Mouse (Mus musculus): Measurements from ENCODE around the gene Gpha2. TPM values are rescaled to one million over a fixed set of nuclear protein-coding genes. Genes with fewer than 3 reads are reported as not detected.

Gene Gpha2
- 3.9 and 5.9 TPM in 2 replicates for total RNA-seq (2012; rRNA removed)

DNA sequence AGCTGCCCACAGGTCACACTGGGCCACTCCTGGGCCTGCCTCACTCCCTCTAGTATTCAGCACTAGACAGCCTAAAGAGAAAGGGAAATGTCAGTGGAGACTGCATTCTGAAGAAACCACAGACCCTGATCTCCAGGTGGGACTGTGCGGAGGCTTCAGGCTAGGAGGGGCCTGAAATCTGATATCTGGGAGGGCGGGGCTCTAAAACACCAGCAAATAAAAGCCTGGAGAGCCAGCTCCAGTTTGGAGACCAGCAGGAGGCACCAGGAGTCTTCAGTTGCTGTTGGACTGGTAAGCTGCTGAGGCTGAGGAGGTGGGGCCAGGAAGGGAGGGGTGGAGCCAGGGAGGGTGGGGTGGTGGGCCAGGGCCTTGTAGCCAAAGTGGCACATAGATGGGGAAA is at the start of gene Gpha2:
Gene Gpha2 (plus strand): TSS at position 246 of the 400 bp plus-strand sequence.
- in situ Hi-C loops (cut with MboI; ENCODE audit: low sequenced_read_pairs in 2 of 2, unreplicated experiment in 2 of 2) = no loop called here
- peaks cover 17% of the 10 kb centered on the region for H3K36me3 ChIP-seq (ENCODE audit: control insufficient read depth, insufficient read depth, low read length, poor library complexity, severe bottlenecking)
- peak; percentile 78 for DNase-seq (ENCODE audit: low read depth, low spot score)
- H3K4me1 ChIP-seq (ENCODE audit: control insufficient read depth in 2 of 2, insufficient read depth in 2 of 2, low read length in 2 of 2, poor library complexity in 1 of 2) = peaks cover 0 to 8% of the 10 kb centered on the region in 2 experiments; a peak in 3 of 4 replicates
- no peak within 1 kb of the TSS for H3K27ac ChIP-seq (ENCODE audit: insufficient read depth, low read depth, low read length, poor library complexity, severe bottlenecking)
- H3K4me3 ChIP-seq (ENCODE audit: insufficient read depth in 1 of 2, low read depth in 1 of 2, low read length in 2 of 2, poor library complexity in 1 of 2, severe bottlenecking in 1 of 2) = no peak within 1 kb of the TSS
- no peak for TF ChIP-seq MAFK (IDR thresholded peaks at IDR 0.05; ENCODE audit: insufficient read depth, low read depth, low read length)
- TF ChIP-seq ZC3H11A (IDR thresholded peaks at IDR 0.05; ENCODE audit: borderline replicate concordance, low read depth, low read length) = no peak
- TF ChIP-seq CHD2 (IDR thresholded peaks at IDR 0.05; ENCODE audit: low read depth, low read length) = no peak
- no peak for TF ChIP-seq ZNF384 (IDR thresholded peaks at IDR 0.05; ENCODE audit: low read depth, low read length)
- no peaks in the 10 kb centered on the region for H3K9me3 ChIP-seq (ENCODE audit: control insufficient read depth, insufficient read depth, low read depth, low read length)
- H3K9ac ChIP-seq (ENCODE audit: insufficient read depth, low read depth, low read length, poor library complexity, severe bottlenecking) = no peak within 1 kb of the TSS

DNA sequence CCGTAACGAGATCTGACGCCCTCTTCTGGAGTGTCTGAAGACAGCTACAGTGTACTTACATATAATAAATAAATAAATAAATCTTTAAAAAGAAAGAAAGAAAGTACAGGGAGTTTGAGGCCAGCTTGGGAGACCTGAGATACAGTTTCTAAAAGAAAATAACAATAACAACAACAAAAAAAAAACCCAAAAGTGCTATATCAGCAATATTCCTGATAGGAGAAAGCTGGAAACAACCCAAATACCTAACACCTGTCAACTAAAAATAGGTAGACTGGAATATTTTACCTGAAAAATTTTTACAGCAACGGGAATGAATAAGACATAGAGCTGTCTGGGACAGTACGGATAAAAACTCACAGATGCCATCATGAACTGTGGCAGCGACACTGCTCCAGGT is 47.4 kb upstream of the Gpha2 start:
- DNase-seq (ENCODE audit: low read depth, low spot score) = no peak
- no peak overlapping the region for H3K9ac ChIP-seq (ENCODE audit: insufficient read depth, low read depth, low read length, poor library complexity, severe bottlenecking)
- H3K36me3 ChIP-seq (ENCODE audit: control insufficient read depth, insufficient read depth, low read length, poor library complexity, severe bottlenecking) = no peaks in the 10 kb centered on the region
- H3K9me3 ChIP-seq (ENCODE audit: control insufficient read depth, insufficient read depth, low read depth, low read length) = no peaks in the 10 kb centered on the region
- in situ Hi-C loops (cut with MboI; ENCODE audit: low sequenced_read_pairs in 2 of 2, unreplicated experiment in 2 of 2) = no loop called here
- H3K4me1 ChIP-seq (ENCODE audit: control insufficient read depth in 2 of 2, insufficient read depth in 2 of 2, low read length in 2 of 2, poor library complexity in 1 of 2) = peaks cover 0 to 2% of the 10 kb centered on the region in 2 experiments; a peak in 1 of 4 replicates
- TF ChIP-seq HCFC1 (IDR thresholded peaks at IDR 0.05; ENCODE audit: borderline replicate concordance, insufficient read depth, low read length) = no peak
- TF ChIP-seq ZC3H11A (IDR thresholded peaks at IDR 0.05; ENCODE audit: borderline replicate concordance, low read depth, low read length) = no peak
- TF ChIP-seq ZNF384 (IDR thresholded peaks at IDR 0.05; ENCODE audit: low read depth, low read length) = no peak
- TF ChIP-seq MAFK (IDR thresholded peaks at IDR 0.05; ENCODE audit: insufficient read depth, low read depth, low read length) = peak; percentile 88
- TF ChIP-seq CHD2 (IDR thresholded peaks at IDR 0.05; ENCODE audit: low read depth, low read length) = no peak
- no peak overlapping the region for H3K27ac ChIP-seq (ENCODE audit: insufficient read depth, low read depth, low read length, poor library complexity, severe bottlenecking)
- no peak overlapping the region for H3K4me3 ChIP-seq (ENCODE audit: insufficient read depth in 1 of 2, low read depth in 1 of 2, low read length in 2 of 2, poor library complexity in 1 of 2, severe bottlenecking in 1 of 2)

DNA sequence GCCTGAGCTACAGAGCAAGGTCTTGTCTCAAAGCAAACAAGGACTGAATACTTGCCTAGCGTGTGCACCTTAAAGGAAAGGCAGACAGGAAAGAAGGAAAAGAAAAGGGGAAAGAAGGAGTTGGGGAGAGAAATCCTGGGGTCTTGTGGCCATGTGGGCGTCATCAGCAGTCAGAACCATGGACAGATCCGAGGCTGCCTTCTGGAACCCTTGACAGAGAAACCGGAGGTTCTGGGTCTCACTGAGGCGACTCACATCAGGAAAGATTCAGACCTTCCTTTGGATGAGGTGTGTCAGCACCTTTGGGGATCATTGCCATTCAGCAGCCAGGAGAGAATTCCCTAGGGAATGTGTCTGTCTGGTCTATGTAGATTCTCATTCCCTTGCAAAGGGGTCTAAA is 44.6 kb upstream of the Gpha2 start:
- Histone ChIP-seq H3K4me3 (ENCODE audit: insufficient read depth in 1 of 2, low read depth in 1 of 2, low read length in 2 of 2, poor library complexity in 1 of 2, severe bottlenecking in 1 of 2) (no peak overlapping the region), H3K9me3 (ENCODE audit: control insufficient read depth, insufficient read depth, low read depth, low read length) (no peaks in the 10 kb centered on the region), H3K4me1 (ENCODE audit: control insufficient read depth in 2 of 2, insufficient read depth in 2 of 2, low read length in 2 of 2, poor library complexity in 1 of 2) (peaks cover 0 to 7% of the 10 kb centered on the region in 2 experiments; a peak in 1 of 4 replicates), H3K27ac (ENCODE audit: insufficient read depth, low read depth, low read length, poor library complexity, severe bottlenecking) (no peak overlapping the region), H3K9ac (ENCODE audit: insufficient read depth, low read depth, low read length, poor library complexity, severe bottlenecking) (no peak overlapping the region), H3K36me3 (ENCODE audit: control insufficient read depth, insufficient read depth, low read length, poor library complexity, severe bottlenecking) (no peaks in the 10 kb centered on the region)
- DNase-seq (ENCODE audit: low read depth, low spot score) = peak; percentile 50
- in situ Hi-C loops (cut with MboI; ENCODE audit: low sequenced_read_pairs in 2 of 2, unreplicated experiment in 2 of 2) = no loop called here
- TF ChIP-seq MAFK (IDR thresholded peaks at IDR 0.05; ENCODE audit: insufficient read depth, low read depth, low read length) (no peak), HCFC1 (IDR thresholded peaks at IDR 0.05; ENCODE audit: borderline replicate concordance, insufficient read depth, low read length) (no peak), CHD2 (IDR thresholded peaks at IDR 0.05; ENCODE audit: low read depth, low read length) (no peak), ZC3H11A (IDR thresholded peaks at IDR 0.05; ENCODE audit: borderline replicate concordance, low read depth, low read length) (no peak), ZNF384 (IDR thresholded peaks at IDR 0.05; ENCODE audit: low read depth, low read length) (no peak)

DNA sequence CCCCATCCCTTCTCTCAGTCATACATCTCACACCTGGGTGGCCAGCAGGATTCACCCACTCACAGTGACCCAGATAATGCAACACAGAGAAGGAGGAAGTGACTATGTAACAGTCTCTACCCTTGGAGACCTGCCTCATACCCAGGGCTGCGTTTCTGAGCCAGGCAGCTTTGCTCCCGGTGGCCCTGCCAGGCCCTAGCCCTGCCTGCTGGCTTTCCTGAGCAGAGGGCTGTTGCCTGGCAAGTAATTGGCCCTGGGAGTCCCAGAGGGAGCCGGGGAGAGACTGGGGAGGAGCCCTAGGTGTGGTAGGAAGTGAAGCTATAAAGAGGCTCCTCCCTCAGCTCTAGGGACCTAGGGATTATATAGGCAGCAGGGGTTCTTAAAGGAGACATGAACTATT is 43.6 kb upstream of the Gpha2 start:
- H3K9me3 ChIP-seq (ENCODE audit: control insufficient read depth, insufficient read depth, low read depth, low read length) = no peaks in the 10 kb centered on the region
- H3K4me3 ChIP-seq (ENCODE audit: insufficient read depth in 1 of 2, low read depth in 1 of 2, low read length in 2 of 2, poor library complexity in 1 of 2, severe bottlenecking in 1 of 2) = no peak overlapping the region
- H3K36me3 ChIP-seq (ENCODE audit: control insufficient read depth, insufficient read depth, low read length, poor library complexity, severe bottlenecking) = no peaks in the 10 kb centered on the region
- in situ Hi-C loops (cut with MboI; ENCODE audit: low sequenced_read_pairs in 2 of 2, unreplicated experiment in 2 of 2) = no loop called here
- no peak overlapping the region for H3K27ac ChIP-seq (ENCODE audit: insufficient read depth, low read depth, low read length, poor library complexity, severe bottlenecking)
- peaks cover 0 to 7% of the 10 kb centered on the region in 2 experiments; a peak in 1 of 4 replicates for H3K4me1 ChIP-seq (ENCODE audit: control insufficient read depth in 2 of 2, insufficient read depth in 2 of 2, low read length in 2 of 2, poor library complexity in 1 of 2)
- TF ChIP-seq ZC3H11A (IDR thresholded peaks at IDR 0.05; ENCODE audit: borderline replicate concordance, low read depth, low read length) = no peak
- no peak for TF ChIP-seq ZNF384 (IDR thresholded peaks at IDR 0.05; ENCODE audit: low read depth, low read length)
- TF ChIP-seq HCFC1 (IDR thresholded peaks at IDR 0.05; ENCODE audit: borderline replicate concordance, insufficient read depth, low read length) = no peak
- TF ChIP-seq MAFK (IDR thresholded peaks at IDR 0.05; ENCODE audit: insufficient read depth, low read depth, low read length) = no peak
- TF ChIP-seq CHD2 (IDR thresholded peaks at IDR 0.05; ENCODE audit: low read depth, low read length) = no peak
- no peak for DNase-seq (ENCODE audit: low read depth, low spot score)
- H3K9ac ChIP-seq (ENCODE audit: insufficient read depth, low read depth, low read length, poor library complexity, severe bottlenecking) = no peak overlapping the region

DNA sequence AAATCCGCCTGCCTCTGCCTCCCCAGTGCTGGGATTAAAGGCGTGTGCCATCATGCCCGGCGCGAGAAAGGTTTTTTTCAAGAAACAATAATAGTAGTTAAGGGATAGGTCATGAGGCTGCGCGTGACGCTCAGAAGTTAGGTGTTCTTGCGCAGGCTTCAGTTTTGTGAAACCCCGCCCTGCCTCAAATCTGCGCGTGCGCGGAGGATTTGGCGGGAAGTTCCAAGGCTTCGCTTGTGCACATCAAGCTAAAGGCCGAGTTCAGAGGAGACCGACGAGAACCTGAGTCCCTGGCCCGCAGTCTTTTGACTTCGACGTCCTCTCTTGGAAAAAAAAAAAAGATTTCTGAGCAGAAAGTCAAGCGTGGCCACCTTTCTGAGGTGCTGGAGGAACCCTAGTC is 42.0 kb upstream of the Gpha2 start, which contains the start of gene Majin:
Gene Majin (plus strand): TSS at position 258 of the 400 bp plus-strand sequence.
- in situ Hi-C loops (cut with MboI; ENCODE audit: low sequenced_read_pairs in 2 of 2, unreplicated experiment in 2 of 2) = no loop called here
- Histone ChIP-seq H3K36me3 (ENCODE audit: control insufficient read depth, insufficient read depth, low read length, poor library complexity, severe bottlenecking) (no peaks in the 10 kb centered on the region), H3K4me3 (ENCODE audit: insufficient read depth in 1 of 2, low read depth in 1 of 2, low read length in 2 of 2, poor library complexity in 1 of 2, severe bottlenecking in 1 of 2) (peak within 1 kb of the TSS; percentile 8 to 35; a peak in 1 of 4 replicates), H3K27ac (ENCODE audit: insufficient read depth, low read depth, low read length, poor library complexity, severe bottlenecking) (no peak within 1 kb of the TSS), H3K9me3 (ENCODE audit: control insufficient read depth, insufficient read depth, low read depth, low read length) (no peaks in the 10 kb centered on the region), H3K4me1 (ENCODE audit: control insufficient read depth in 2 of 2, insufficient read depth in 2 of 2, low read length in 2 of 2, poor library complexity in 1 of 2) (peaks cover 0 to 7% of the 10 kb centered on the region in 2 experiments; a peak in 1 of 4 replicates), H3K9ac (ENCODE audit: insufficient read depth, low read depth, low read length, poor library complexity, severe bottlenecking) (peak within 1 kb of the TSS; percentile 53)
- TF ChIP-seq HCFC1 (IDR thresholded peaks at IDR 0.05; ENCODE audit: borderline replicate concordance, insufficient read depth, low read length) (no peak), CHD2 (IDR thresholded peaks at IDR 0.05; ENCODE audit: low read depth, low read length) (no peak), ZNF384 (IDR thresholded peaks at IDR 0.05; ENCODE audit: low read depth, low read length) (no peak), MAFK (IDR thresholded peaks at IDR 0.05; ENCODE audit: insufficient read depth, low read depth, low read length) (no peak), ZC3H11A (IDR thresholded peaks at IDR 0.05; ENCODE audit: borderline replicate concordance, low read depth, low read length) (no peak)
- DNase-seq (ENCODE audit: low read depth, low spot score) = peak; percentile 56
